Mouse (Mus musculus) left cerebral cortex, adult 9 months (tissue): Measurements from ENCODE around the gene Man2c1.
A peak's percentile ranks its signal among the peaks of the same experiment; 100 is the strongest.

Experiments used
- DNase-seq, 2 experiments: peaks; one replicate each; pipeline ENCODE4 v3.0.0; 2022; ENCODE audit warnings: low spot score in 2 of 2

The Man2c1 gene

DNA sequence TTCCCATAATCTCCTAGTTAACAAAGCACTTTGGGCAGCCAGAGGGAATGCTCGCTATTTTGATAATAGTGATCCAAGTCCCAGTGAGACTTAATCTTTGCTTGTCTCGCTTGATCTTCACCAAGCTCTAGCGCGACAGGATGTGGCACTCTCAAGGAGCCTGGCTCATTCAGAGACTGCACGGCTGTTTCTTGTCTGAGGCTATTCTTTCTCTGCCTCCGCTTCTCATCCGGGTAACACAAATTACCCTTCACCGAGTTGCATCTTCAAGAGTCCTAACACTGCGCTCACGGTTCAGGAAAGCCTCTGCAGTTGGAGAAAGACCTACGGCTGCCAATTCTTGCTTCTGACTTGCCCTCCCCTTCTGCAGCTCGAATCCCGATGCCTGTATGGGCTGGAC lies 27.0 kb downstream of the Man2c1 start:
- DNase-seq, result no peak

GRCm38 (mm10) chr9:57158013-57158470 lies 27.6 kb downstream of the Man2c1 start, which contains the start of gene Commd4:
Gene Commd4 (minus strand): TSS chr9:57158331.
- peak; percentile 89 to 95 for DNase-seq

DNA sequence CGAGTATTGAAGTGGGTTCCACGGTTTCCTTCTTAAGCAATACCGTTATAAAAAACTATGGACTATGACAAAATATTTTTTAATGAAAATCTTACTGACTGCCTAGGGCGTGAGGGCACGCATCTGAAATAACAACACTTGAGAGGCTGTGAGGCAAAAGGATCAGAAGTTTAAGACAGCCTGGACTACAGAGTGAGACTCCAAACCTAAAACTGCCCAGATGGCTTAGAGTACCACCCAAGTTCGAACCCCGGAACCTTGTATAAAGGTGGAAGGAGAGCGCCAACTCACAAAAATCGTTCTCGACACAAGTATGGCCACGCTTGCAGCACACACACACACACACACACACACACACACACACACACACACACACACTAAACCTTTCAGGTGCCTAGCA lies 28.0 kb downstream of the Man2c1 start:
- no peak for DNase-seq

DNA sequence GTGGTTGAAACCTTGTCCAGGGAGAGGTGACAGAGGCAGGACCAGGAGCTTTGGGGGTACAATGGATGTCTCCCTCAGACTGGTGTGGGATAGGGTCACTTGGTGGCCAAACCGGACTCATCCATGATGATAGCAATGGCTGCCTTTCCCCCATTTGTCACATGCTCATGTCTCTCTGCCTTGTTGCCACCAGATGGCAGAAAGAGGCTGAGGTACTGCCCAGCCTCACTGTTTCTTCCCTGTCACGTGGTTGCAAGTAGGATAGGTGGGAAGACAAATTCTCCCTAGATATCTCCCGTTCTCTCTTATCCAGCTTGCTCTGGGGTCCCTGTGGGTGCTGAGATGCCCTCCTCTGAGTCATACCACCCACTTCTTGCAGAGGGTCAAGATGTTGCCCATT lies 32.0 kb downstream of the Man2c1 start:
- DNase-seq, result no peak

- DNase-seq, result no peak
Observed at GRCm38 (mm10) chr9:57163137-57163536, 32.6 kb downstream of the Man2c1 start.

DNA sequence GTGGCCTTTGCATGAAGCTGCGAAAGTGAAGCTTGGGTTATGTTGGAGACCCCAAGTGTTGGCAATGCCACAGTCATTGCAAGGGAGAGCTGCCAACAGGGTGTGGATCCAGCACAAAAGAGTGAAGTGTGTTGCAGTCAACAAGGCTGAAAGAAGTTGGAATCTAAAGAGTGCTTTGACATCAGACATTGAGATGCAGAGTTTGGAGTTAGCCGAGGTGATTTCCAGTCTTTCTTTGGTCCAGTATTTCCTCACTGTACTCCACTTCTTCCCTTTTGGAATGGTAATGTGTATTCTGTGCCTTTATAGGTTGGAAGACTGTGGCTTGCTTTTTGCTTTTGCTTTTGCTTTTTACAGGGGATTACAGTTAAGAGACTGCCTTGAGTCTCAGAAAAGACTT lies 35.7 kb downstream of the Man2c1 start:
- no peak for DNase-seq

DNA sequence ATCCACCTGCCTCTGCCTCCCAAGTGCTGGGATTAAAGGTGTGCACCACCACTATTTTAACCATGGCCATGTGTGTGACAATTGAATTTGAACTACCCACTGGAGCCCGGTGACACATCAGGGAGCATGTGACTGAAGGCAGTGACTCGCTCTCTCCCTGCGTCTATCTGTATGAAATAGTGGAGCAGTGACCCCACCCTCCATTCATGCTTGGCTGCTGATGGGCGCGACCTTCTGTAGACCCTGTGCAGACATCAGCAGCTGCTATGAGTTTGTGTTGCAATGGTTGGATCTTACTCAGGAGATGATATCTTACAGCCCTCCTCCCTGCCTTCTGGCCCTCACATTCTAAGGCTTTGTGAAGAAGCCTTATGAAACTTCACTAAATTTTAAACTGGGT lies 37.9 kb downstream of the Man2c1 start:
- DNase-seq, result no peak
